11 mouse cellular contexts compared by ENCODE assay signal in the genomic region with DNA sequence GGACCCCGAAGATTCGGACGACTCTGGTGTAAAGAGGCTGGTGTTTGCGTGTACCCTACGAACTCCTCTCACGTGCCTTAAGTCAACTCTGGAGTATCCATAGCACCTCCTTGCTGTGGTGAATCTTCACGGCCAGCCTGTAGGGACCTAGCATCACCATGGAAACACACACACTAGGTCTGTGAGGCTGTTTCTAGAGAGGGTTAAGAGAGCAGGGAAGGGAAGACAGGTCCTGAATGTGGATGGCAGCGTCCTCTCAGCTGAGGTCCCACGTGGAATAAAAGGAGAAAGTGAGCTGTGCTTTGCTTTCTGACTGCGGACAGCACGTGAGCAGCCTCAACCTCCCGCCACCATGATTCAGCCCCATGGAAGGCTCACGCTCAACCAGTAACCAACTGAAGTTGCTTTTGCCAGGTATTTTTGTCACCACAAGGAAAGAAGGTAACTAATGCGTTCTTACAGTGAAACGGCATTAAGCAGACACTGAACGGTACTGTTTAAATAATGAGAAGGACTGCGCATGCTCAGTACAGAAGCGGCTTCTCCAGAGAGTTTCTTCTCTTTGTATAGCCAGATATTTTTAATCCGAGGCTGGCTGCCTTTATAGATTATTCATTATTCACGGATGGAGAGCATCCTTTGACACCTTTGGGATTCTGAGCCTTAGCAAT. TPM values are rescaled to one million over a fixed set of nuclear protein-coding genes. Genes with fewer than 3 reads are reported as not detected.
DNase-seq lines count a peak whose midpoint lies in the region; ATAC-seq and TF ChIP-seq lines count a peak whose summit lies in the region.
"Had no signal": no experiment of that assay in that cellular context is flagged by ENCODE, and none has a peak within 500 bp of the region (broad histone marks: within the 10 kb centered on the region; RNA-seq: fewer than 3 reads in every experiment).

No protein-coding gene starts in this region.

- H3K9ac ChIP-seq in hindbrain, embryonic 13.5 days = 0 out of 2 replicates have a peak overlapping the region, but pooled peaks have one; percentile 0
- H3K9ac ChIP-seq in stomach, embryonic 15.5 days = no peak overlapping the region
- H3K9ac ChIP-seq in stomach, postnatal 0 days (ENCODE audit: low read length) = no peak overlapping the region
- H3K9ac ChIP-seq in hindbrain, embryonic 16.5 days (ENCODE audit: low read depth, low read length) = no peak overlapping the region
- no peak overlapping the region for H3K9ac ChIP-seq in stomach, embryonic 16.5 days (ENCODE audit: low read length)

- DNase-seq in hindbrain, embryonic 10.5 days (ENCODE audit: low spot score) = no peak
- DNase-seq in stomach, postnatal 0 days (ENCODE audit: low spot score) = no peak
- no peak for DNase-seq in left cerebral cortex, adult 11 months (ENCODE audit: low spot score)
- DNase-seq in adrenal gland, postnatal 10 days = no peak
- DNase-seq: adrenal gland, postnatal 25 days; cerebellum, postnatal 25 days; heart, postnatal 4 days had no signal

- TF ChIP-seq CTCF in stomach, postnatal 0 days (IDR thresholded peaks at IDR 0.05; ENCODE audit: low read depth) = no peak

- H3K27ac ChIP-seq in hindbrain, embryonic 13.5 days = no peak overlapping the region; the same call in 1 of the 2 replicates
- no peak overlapping the region for H3K27ac ChIP-seq in hindbrain, embryonic 10.5 days
- no peak overlapping the region for H3K27ac ChIP-seq in stomach, embryonic 15.5 days
- H3K27ac ChIP-seq in stomach, postnatal 0 days (replicated peaks) = no peak overlapping the region
- H3K27ac ChIP-seq in hindbrain, embryonic 16.5 days (ENCODE audit: low read depth, low read length) = peak overlapping the region; percentile 57
- no peak overlapping the region for H3K27ac ChIP-seq in stomach, embryonic 16.5 days (ENCODE audit: low read length)

- H3K36me3 ChIP-seq in hindbrain, embryonic 13.5 days = no peaks in the 10 kb centered on the region
- H3K36me3 ChIP-seq in hindbrain, embryonic 10.5 days = no peaks in the 10 kb centered on the region
- H3K36me3 ChIP-seq in stomach, embryonic 15.5 days = no peaks in the 10 kb centered on the region
- H3K36me3 ChIP-seq in stomach, postnatal 0 days (ENCODE audit: control insufficient read depth, insufficient read depth, low read length) = no peaks in the 10 kb centered on the region
- H3K36me3 ChIP-seq in hindbrain, embryonic 16.5 days (ENCODE audit: control insufficient read depth, insufficient read depth, low read length) = no peaks in the 10 kb centered on the region
- H3K36me3 ChIP-seq in stomach, embryonic 16.5 days (ENCODE audit: control insufficient read depth, insufficient read depth, low read length) = no peaks in the 10 kb centered on the region

- peak overlapping the region; percentile 36 for H3K4me2 ChIP-seq in hindbrain, embryonic 13.5 days
- H3K4me2 ChIP-seq in stomach, embryonic 15.5 days = peak overlapping the region; percentile 22; the same call in 1 of the 2 replicates
- no peak overlapping the region for H3K4me2 ChIP-seq in stomach, postnatal 0 days (replicated peaks; ENCODE audit: low read depth)
- H3K4me2 ChIP-seq in hindbrain, embryonic 16.5 days (ENCODE audit: low read length) = peak overlapping the region; percentile 47
- peak overlapping the region; percentile 34 for H3K4me2 ChIP-seq in stomach, embryonic 16.5 days (ENCODE audit: low read depth, low read length)

- WGBS in hindbrain, embryonic 13.5 days = 62% methylated on average over 20 of the region's 20 CpGs
- WGBS in hindbrain, embryonic 10.5 days = 68% methylated on average over 20 of the region's 20 CpGs
- 57% methylated on average over 20 of the region's 20 CpGs for WGBS in stomach, embryonic 15.5 days
- WGBS in stomach, postnatal 0 days = 61% methylated on average over 20 of the region's 20 CpGs
- 52% methylated on average over 20 of the region's 20 CpGs for WGBS in hindbrain, embryonic 16.5 days
- 63% methylated on average over 20 of the region's 20 CpGs for WGBS in stomach, embryonic 16.5 days

- no peaks in the 10 kb centered on the region for H3K27me3 ChIP-seq in hindbrain, embryonic 13.5 days
- no peaks in the 10 kb centered on the region for H3K27me3 ChIP-seq in hindbrain, embryonic 10.5 days (ENCODE audit: insufficient read depth, poor library complexity, severe bottlenecking)
- no peaks in the 10 kb centered on the region for H3K27me3 ChIP-seq in stomach, embryonic 15.5 days (replicated peaks)
- no peaks in the 10 kb centered on the region for H3K27me3 ChIP-seq in stomach, postnatal 0 days (ENCODE audit: control insufficient read depth, insufficient read depth, low read length)
- H3K27me3 ChIP-seq in hindbrain, embryonic 16.5 days (replicated peaks; ENCODE audit: control insufficient read depth, insufficient read depth, low read length) = no peaks in the 10 kb centered on the region
- no peaks in the 10 kb centered on the region for H3K27me3 ChIP-seq in stomach, embryonic 16.5 days (ENCODE audit: control insufficient read depth, insufficient read depth, low read length)

- H3K9me3 ChIP-seq in hindbrain, embryonic 13.5 days = no peaks in the 10 kb centered on the region
- H3K9me3 ChIP-seq in hindbrain, embryonic 10.5 days = no peaks in the 10 kb centered on the region
- H3K9me3 ChIP-seq in stomach, embryonic 15.5 days = no peaks in the 10 kb centered on the region
- H3K9me3 ChIP-seq in stomach, postnatal 0 days (ENCODE audit: control insufficient read depth, low read length) = no peaks in the 10 kb centered on the region
- no peaks in the 10 kb centered on the region for H3K9me3 ChIP-seq in hindbrain, embryonic 16.5 days (ENCODE audit: control insufficient read depth, low read length)
- no peaks in the 10 kb centered on the region for H3K9me3 ChIP-seq in stomach, embryonic 16.5 days (replicated peaks; ENCODE audit: control insufficient read depth, low read length)

- TF ChIP-seq EP300 in stomach, postnatal 0 days (optimal IDR thresholded peaks at IDR 0.05) = no peak

- peak overlapping the region; percentile 10; the same call in 1 of the 2 replicates for H3K4me3 ChIP-seq in hindbrain, embryonic 13.5 days
- H3K4me3 ChIP-seq in hindbrain, embryonic 10.5 days = no peak overlapping the region
- H3K4me3 ChIP-seq in stomach, embryonic 15.5 days (replicated peaks) = no peak overlapping the region; the same call in 1 of the 2 replicates
- no peak overlapping the region for H3K4me3 ChIP-seq in stomach, postnatal 0 days (ENCODE audit: low read depth, low read length)
- H3K4me3 ChIP-seq in hindbrain, embryonic 16.5 days (ENCODE audit: low read length) = peak overlapping the region; percentile 21
- H3K4me3 ChIP-seq in stomach, embryonic 16.5 days (replicated peaks; ENCODE audit: low read length) = no peak overlapping the region

- ATAC-seq in hindbrain, embryonic 13.5 days (ENCODE audit: low FRiP score) = no peak
- ATAC-seq in stomach, embryonic 15.5 days (ENCODE audit: insufficient read depth, low FRiP score, low read depth) = no peak
- ATAC-seq in stomach, postnatal 0 days (ENCODE audit: low FRiP score, low TSS enrichment) = no peak
- ATAC-seq in hindbrain, embryonic 16.5 days = 0 out of 2 replicates have a peak, but pooled peaks have one; percentile 27
- ATAC-seq in stomach, embryonic 16.5 days (ENCODE audit: insufficient read depth, low FRiP score) = no peak

- H3K4me1 ChIP-seq in hindbrain, embryonic 13.5 days (replicated peaks) = peaks cover 6% of the 10 kb centered on the region; the same call in 1 of the 2 replicates
- H3K4me1 ChIP-seq in hindbrain, embryonic 10.5 days (replicated peaks) = peaks cover 24% of the 10 kb centered on the region
- H3K4me1 ChIP-seq in stomach, embryonic 15.5 days = no peaks in the 10 kb centered on the region
- no peaks in the 10 kb centered on the region for H3K4me1 ChIP-seq in stomach, postnatal 0 days (replicated peaks; ENCODE audit: control insufficient read depth, insufficient read depth)
- no peaks in the 10 kb centered on the region for H3K4me1 ChIP-seq in hindbrain, embryonic 16.5 days (ENCODE audit: control insufficient read depth, insufficient read depth, low read depth, low read length)
- H3K4me1 ChIP-seq in stomach, embryonic 16.5 days (ENCODE audit: control insufficient read depth, insufficient read depth, low read length) = no peaks in the 10 kb centered on the region

RNA-seq across cellular contexts. Expression of a gene that starts 18.5 kb away (rescaled TPM):
- polyA plus RNA-seq in hindbrain, embryonic 13.5 days (2015; fragmentation: Nextera tagmentation; extraction: Ambion mirVana) = 1.3 and 1.9 TPM in 2 replicates
- 3.5 and 3.9 TPM in 2 replicates for polyA plus RNA-seq in hindbrain, embryonic 10.5 days (2016; fragmentation: Nextera tagmentation; extraction: Ambion mirVana)
- 2.0 and 2.2 TPM in 2 replicates for polyA plus RNA-seq in stomach, embryonic 15.5 days (2015; fragmentation: Nextera tagmentation; extraction: Ambion mirVana)
- polyA plus RNA-seq in stomach, postnatal 0 days (2015; fragmentation: Nextera tagmentation; extraction: Ambion mirVana) = 0.21 and 0.46 TPM in 2 replicates
- polyA plus RNA-seq in hindbrain, embryonic 16.5 days (2015; fragmentation: Nextera tagmentation; extraction: Ambion mirVana) = 0.55 and 1.00 TPM in 2 replicates
- polyA plus RNA-seq in stomach, embryonic 16.5 days (2015; fragmentation: Nextera tagmentation; extraction: Ambion mirVana) = 0.51 and 2.0 TPM in 2 replicates
- 1 to 10 TPM; 4.0 to 4.1 TPM for total RNA-seq in adrenal gland, postnatal 10 days (2021)

RNA-seq across cellular contexts. Expression of a gene that starts 26.4 kb away (rescaled TPM):
- 77.5 and 79.9 TPM in 2 replicates for polyA plus RNA-seq in hindbrain, embryonic 13.5 days (2015; fragmentation: Nextera tagmentation; extraction: Ambion mirVana)
- 66.8 and 68.6 TPM in 2 replicates for polyA plus RNA-seq in hindbrain, embryonic 10.5 days (2016; fragmentation: Nextera tagmentation; extraction: Ambion mirVana)
- 42.4 and 53.8 TPM in 2 replicates for polyA plus RNA-seq in stomach, embryonic 15.5 days (2015; fragmentation: Nextera tagmentation; extraction: Ambion mirVana)
- polyA plus RNA-seq in stomach, postnatal 0 days (2015; fragmentation: Nextera tagmentation; extraction: Ambion mirVana) = 24.4 and 26.9 TPM in 2 replicates
- polyA plus RNA-seq in hindbrain, embryonic 16.5 days (2015; fragmentation: Nextera tagmentation; extraction: Ambion mirVana) = 98.1 and 98.9 TPM in 2 replicates
- 48.1 and 52.4 TPM in 2 replicates for polyA plus RNA-seq in stomach, embryonic 16.5 days (2015; fragmentation: Nextera tagmentation; extraction: Ambion mirVana)
- 10 to 100 TPM; 36.6 to 43.9 TPM for total RNA-seq in adrenal gland, postnatal 10 days (2021)

RNA-seq across cellular contexts. Expression of a gene that starts 45.7 kb away (rescaled TPM):
- 3.1 and 3.2 TPM in 2 replicates for polyA plus RNA-seq in hindbrain, embryonic 13.5 days (2015; fragmentation: Nextera tagmentation; extraction: Ambion mirVana)
- polyA plus RNA-seq in hindbrain, embryonic 10.5 days (2016; fragmentation: Nextera tagmentation; extraction: Ambion mirVana) = 3.1 and 3.7 TPM in 2 replicates
- polyA plus RNA-seq in stomach, embryonic 15.5 days (2015; fragmentation: Nextera tagmentation; extraction: Ambion mirVana) = 2.3 and 2.7 TPM in 2 replicates
- polyA plus RNA-seq in stomach, postnatal 0 days (2015; fragmentation: Nextera tagmentation; extraction: Ambion mirVana) = 1.1 and 1.3 TPM in 2 replicates
- polyA plus RNA-seq in hindbrain, embryonic 16.5 days (2015; fragmentation: Nextera tagmentation; extraction: Ambion mirVana) = 2.1 and 2.3 TPM in 2 replicates
- polyA plus RNA-seq in stomach, embryonic 16.5 days (2015; fragmentation: Nextera tagmentation; extraction: Ambion mirVana) = 1.1 and 1.4 TPM in 2 replicates
- total RNA-seq in adrenal gland, postnatal 10 days (2021) = 1 to 10 TPM; 6.9 to 7.3 TPM

Comparison
In these comparisons a context has a peak if more than half of its experiments do, and no peak if none do; other contexts are left out.
1. H3K4me3 ChIP-seq: peak in hindbrain, embryonic 13.5 days (single experiment) and hindbrain, embryonic 16.5 days (single experiment); none in hindbrain, embryonic 10.5 days (single experiment), stomach, embryonic 15.5 days (single experiment), stomach, postnatal 0 days (single experiment) and stomach, embryonic 16.5 days (single experiment).